Mouse (Mus musculus) hindbrain, embryonic 11.5 days (tissue): Measurements from ENCODE around the gene Trpm6. TPM values are rescaled to one million over a fixed set of nuclear protein-coding genes. Genes with fewer than 3 reads are reported as not detected.

ENCODE experiments used
- ATAC-seq: fragments of 200-750 bp; cut with Nextera tagmentation; 2 replicates; pipeline ENCODE4 v1.8.0; 2017; ENCODE audit warnings: mild to moderate bottlenecking, moderate TSS enrichment, moderate library complexity; ENCODE audit not compliant: low FRiP score
- DNase-seq: peaks from one replicate; pipeline ENCODE4 v3.0.0-alpha.2; 2015; ENCODE audit warnings: low spot score
- H3K27ac ChIP-seq: fragments of 300-500 bp; sonication (generic); 2 replicates; pipeline ENCODE4 v1.5.1; 2014; ENCODE audit warnings: mild to moderate bottlenecking, low read depth, low read length
- H3K27me3 ChIP-seq: fragments of 300-500 bp; sonication (generic); 2 replicates; pipeline ENCODE4 v1.6.1; 2014; ENCODE audit warnings: mild to moderate bottlenecking, low read length, moderate library complexity, mixed read lengths; ENCODE audit not compliant: control insufficient read depth, insufficient read depth
- H3K36me3 ChIP-seq: fragments of 300-500 bp; sonication (generic); 2 replicates; pipeline ENCODE4 v1.6.1; 2014; ENCODE audit warnings: mild to moderate bottlenecking, low read length, moderate library complexity, mixed read lengths; ENCODE audit not compliant: control insufficient read depth, insufficient read depth
- H3K4me1 ChIP-seq: fragments of 300-500 bp; sonication (generic); replicated peaks from 2 replicates; pipeline ENCODE4 v1.6.1; 2014; ENCODE audit warnings: low read length, mixed read lengths; ENCODE audit not compliant: control insufficient read depth, insufficient read depth
- H3K4me2 ChIP-seq: fragments of 300-500 bp; sonication (generic); replicated peaks from 2 replicates; pipeline ENCODE4 v1.6.1; 2014; ENCODE audit warnings: mild to moderate bottlenecking, low read depth, low read length
- H3K4me3 ChIP-seq: fragments of 300-500 bp; sonication (generic); 2 replicates; pipeline ENCODE4 v1.5.1; 2014; ENCODE audit warnings: low read depth, low read length
- H3K9ac ChIP-seq: fragments of 300-500 bp; sonication (generic); 2 replicates; pipeline ENCODE4 v1.6.1; 2014; ENCODE audit warnings: low read depth, low read length
- H3K9me3 ChIP-seq: fragments of 300-500 bp; sonication (generic); 2 replicates; pipeline ENCODE4 v1.6.1; 2016; ENCODE audit warnings: low read length; ENCODE audit not compliant: control insufficient read depth
- WGBS: fragments of 180-500 bp; shearing (Covaris S2); extraction: QIAGEN DNeasy Blood & Tissue Kit; methylation state at CpG from one replicate; pipeline ENCODE4 v1.1.7; 2014; 5-methylcytosine and 5-hydroxymethylcytosine counted together
- polyA plus RNA-seq: library from polyadenylated mRNA; unstranded; fragments of >200 nt; fragmentation: Nextera tagmentation; extraction: Ambion mirVana; gene quantifications from 2 replicates; pipeline ENCODE4 v1.2.1, GENCODE M21; 2014

Trpm6 gene
- polyA plus RNA-seq, 1 experiment from 2014 or later = 0.43 TPM

- no peak overlapping the region for H3K9ac ChIP-seq
- 86% methylated on average over 6 of the region's 6 CpGs for WGBS
- H3K27ac ChIP-seq = no peak overlapping the region
- H3K27me3 ChIP-seq = no peaks in the 10 kb centered on the region
- no peak for ATAC-seq
- no peaks in the 10 kb centered on the region for H3K36me3 ChIP-seq
- no peak overlapping the region for H3K4me2 ChIP-seq
- no peak overlapping the region for H3K4me3 ChIP-seq
- H3K9me3 ChIP-seq = no peaks in the 10 kb centered on the region
- DNase-seq = no peak
- H3K4me1 ChIP-seq = no peaks in the 10 kb centered on the region
Observed at GRCm38 (mm10) chr19:18941391-18941790, 191.6 kb downstream of the Trpm6 start.

Other genes with a start within 250 kb of the Trpm6 start
- gene Ostf1, start 118.2 kb upstream of the Trpm6 start, polyA plus RNA-seq = 49.4 and 55.5 TPM in 2 replicates
- gene Nmrk1, start 118.0 kb upstream of the Trpm6 start, polyA plus RNA-seq = 6.4 and 8.8 TPM in 2 replicates
- gene Carnmt1, start 79.2 kb upstream of the Trpm6 start, polyA plus RNA-seq = 25.1 and 30.9 TPM in 2 replicates
- gene D030056L22Rik, start 36.8 kb upstream of the Trpm6 start, polyA plus RNA-seq = 78.6 and 92.3 TPM in 2 replicates